Mouse (Mus musculus) adrenal gland, postnatal 14 days (tissue): ENCODE data around the gene Lrpprc. TPM values are rescaled to one million over a fixed set of nuclear protein-coding genes. Genes with fewer than 3 reads are reported as not detected.

Experiments used
- DNase-seq: peaks from one replicate; pipeline ENCODE4 v3.0.0; 2021; ENCODE audit warnings: mixed read lengths
- total RNA-seq: library from RNA; stranded (reverse); gene quantifications from 2 replicates; pipeline ENCODE4 v1.2.3, GENCODE M21; 2021

Lrpprc gene
- total RNA-seq, 1 experiment from 2014 or later = 84.6 TPM

- no peak for DNase-seq
These were observed 31.6 kb downstream of the Lrpprc start for GRCm38 (mm10) chr17:84758971-84759370.

- DNase-seq = no peak
These were observed 32.2 kb downstream of the Lrpprc start for GRCm38 (mm10) chr17:84758374-84758773.

DNA sequence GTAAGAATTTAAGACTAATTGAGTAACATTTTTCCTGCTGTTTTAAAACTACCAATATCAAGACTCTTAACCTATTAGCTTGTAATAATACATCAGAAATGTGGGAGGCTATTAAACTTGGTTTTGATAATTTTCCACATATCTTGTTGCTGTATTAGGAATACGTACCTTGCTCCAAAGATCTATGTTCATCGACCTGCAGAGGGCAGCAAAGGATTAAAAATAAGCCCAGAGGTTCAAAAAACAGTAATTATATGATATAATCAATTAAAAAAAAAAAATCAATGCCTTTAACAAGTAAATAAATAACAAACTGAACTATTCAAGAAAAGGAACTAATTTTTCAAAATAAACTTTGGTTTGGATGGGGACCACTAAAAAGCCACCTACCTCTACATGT, 34.5 kb downstream of the Lrpprc start:
- DNase-seq = peak; percentile 20

- no peak for DNase-seq
These were observed 37.1 kb downstream of the Lrpprc start for GRCm38 (mm10) chr17:84753489-84753888.

GRCm38 (mm10) chr17:84752286-84752685, 38.3 kb downstream of the Lrpprc start:
- DNase-seq = no peak

DNA sequence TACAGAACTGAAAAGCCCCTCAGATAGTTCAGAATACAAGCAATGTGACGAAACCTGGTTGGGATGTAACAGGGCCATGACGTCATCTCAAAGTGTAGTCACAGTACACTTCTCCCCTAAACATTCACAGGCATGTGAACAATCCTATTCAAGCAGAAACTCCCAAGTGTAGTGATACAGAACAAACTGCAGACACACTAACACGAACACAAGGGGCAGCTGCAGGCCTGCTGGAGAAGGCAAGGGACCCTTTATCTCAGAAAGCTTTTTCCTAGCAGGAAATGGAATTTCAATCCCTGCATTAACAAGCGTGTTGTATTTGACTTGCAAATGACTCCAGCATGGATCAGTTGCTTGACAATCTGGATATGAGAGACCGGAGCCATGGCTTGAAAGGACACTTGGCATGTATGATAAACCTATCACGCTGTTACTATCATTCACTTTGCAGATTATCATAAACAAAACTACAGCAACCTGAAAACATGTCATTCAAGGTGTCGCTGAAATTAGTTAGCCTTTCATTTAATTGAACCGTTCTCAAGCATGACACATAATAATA, 38.9 kb downstream of the Lrpprc start:
- no peak for DNase-seq

GRCm38 (mm10) chr17:84750130-84750529, 40.5 kb downstream of the Lrpprc start:
- DNase-seq = no peak

GRCm38 (mm10) chr17:84749297-84749696, 41.3 kb downstream of the Lrpprc start:
- no peak for DNase-seq

DNA sequence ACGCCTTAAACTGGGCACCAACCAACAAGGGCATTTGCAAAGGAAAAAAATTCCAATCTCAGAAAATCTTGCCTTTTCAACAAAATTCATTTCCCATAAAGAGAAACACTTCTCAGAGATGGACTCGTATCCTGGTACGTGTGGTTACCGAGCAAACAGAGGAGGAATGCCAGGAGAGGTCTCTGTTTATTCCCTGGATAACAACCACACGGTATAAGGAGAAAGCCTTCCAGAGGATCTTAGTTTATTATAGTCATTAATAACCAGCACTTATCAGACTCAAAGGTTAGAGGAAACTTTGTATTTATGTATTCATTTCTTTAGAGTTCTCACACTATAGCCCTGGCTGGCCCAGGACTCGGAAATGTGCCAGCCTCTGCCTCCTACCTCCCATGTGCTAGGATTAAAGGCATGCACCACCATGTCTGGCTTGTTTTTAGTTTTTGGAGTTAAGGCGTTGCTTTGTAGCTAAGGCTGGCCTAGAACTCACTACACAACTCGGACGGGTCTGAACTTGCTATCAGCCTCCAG, 42.4 kb downstream of the Lrpprc start:
- no peak for DNase-seq

- no peak for DNase-seq
These were observed 43.4 kb downstream of the Lrpprc start for GRCm38 (mm10) chr17:84747212-84747611.

DNA sequence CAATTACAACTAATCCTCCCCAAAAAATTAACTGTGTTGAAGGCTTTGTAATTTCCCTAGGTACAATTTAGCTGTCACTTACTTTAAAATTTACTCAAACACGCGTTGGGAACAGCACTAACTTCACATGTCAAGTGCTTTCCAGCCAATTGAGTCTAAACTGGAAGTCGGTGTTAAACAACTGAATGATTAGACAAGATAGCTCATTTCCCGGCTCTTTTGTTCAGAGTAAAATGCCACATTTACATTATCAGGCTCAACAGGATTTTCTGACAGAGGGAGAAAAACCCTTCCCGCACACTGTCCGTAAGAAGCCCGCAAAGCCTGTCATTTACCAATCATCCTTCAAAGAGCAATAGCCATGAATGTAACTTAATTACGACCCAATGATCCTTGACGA, 45.6 kb downstream of the Lrpprc start:
- no peak for DNase-seq

GRCm38 (mm10) chr17:84744256-84744655, 46.3 kb downstream of the Lrpprc start:
- no peak for DNase-seq

DNA sequence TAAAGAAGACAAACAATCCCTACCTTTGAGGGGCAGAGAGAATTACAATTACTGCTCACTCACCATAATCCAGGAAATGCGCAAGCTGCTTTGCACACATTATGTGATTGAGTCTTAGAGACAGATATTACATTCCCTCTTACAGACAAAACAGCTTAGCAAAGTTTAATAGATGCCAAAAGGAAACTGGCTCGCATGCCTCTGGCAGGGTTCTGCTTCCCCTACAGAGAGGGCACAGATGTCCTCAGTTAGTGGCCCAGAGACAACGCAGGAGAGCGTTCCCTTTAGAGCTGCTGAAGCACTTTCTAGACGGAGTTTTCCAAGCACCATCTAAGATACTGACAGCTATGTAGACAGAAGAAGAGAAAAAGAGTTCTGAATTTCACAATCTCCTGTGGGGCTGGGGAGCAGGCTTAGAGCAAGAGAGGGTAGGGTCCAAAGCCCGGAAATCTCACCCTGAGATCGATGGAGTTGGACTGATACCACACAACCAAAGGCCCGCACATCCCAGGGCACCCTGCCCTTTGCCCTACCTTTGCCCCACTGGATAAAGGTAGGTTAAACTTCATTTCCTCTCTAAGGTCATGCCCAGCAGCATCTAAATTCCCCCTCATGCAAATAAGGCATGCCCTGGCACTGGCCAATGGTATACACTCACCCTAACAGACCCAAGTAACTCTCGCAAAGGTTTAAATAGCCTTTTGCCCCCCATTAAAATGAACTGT, 52.4 kb downstream of the Lrpprc start:
- DNase-seq = no peak

- no peak for DNase-seq
These were observed 53.9 kb downstream of the Lrpprc start for GRCm38 (mm10) chr17:84736719-84737118.

DNA sequence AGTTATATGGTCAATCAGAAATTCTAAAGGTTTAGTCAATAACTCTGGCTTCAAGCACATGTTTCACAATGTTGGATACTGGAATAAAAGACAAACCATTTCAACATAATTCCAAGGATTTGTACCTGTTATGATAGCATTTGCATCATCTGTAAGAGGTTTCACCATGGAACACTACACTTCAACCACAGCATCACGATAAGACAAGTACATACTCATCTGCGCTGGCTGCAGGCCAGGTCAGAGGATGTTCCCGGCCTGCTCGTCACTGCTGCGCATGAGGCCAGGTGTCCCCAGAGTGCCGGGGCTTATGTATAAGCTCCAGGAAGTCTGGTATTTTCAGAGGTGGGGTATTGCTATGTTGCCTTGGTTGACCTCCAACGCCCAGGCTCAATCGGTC, 58.0 kb downstream of the Lrpprc start:
- no peak for DNase-seq

DNA sequence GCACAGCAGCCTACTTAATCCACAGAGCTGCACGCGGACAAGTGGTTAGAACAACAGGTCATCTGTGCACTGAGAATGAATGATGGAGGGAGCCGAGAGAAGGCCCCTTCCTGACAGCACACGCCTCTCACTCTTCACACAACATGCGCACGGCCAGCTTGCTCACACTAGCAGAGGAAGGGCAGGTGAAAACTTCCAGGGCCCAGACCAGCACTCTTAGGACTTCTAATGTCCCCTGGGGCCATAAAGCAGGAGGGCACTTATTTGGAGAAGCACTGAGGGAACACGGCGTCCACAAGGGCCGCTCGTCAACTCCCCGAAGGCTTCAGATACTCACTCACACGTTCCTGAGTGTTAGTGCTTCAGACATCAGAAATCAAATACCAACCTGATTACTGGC, 59.2 kb downstream of the Lrpprc start:
- no peak for DNase-seq

DNA sequence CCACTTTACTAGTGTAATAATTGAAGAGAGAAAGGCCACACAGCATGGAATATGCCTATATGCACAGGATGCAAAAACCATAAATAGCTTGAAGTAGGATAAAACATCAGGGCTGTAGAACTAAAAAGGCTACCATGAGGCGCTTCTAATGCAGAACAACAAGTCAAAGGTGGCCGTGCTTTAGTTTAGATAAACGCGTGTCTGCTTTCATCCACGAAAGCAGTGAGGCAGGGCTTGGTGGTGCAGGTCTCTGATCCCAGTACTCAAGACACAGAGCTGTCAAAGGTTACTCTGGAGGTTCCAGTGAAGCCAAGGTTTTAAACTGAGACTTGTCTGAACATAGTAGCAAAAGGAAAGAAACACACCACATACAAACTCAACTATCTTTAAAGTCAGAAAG, 61.4 kb downstream of the Lrpprc start:
- no peak for DNase-seq

DNA sequence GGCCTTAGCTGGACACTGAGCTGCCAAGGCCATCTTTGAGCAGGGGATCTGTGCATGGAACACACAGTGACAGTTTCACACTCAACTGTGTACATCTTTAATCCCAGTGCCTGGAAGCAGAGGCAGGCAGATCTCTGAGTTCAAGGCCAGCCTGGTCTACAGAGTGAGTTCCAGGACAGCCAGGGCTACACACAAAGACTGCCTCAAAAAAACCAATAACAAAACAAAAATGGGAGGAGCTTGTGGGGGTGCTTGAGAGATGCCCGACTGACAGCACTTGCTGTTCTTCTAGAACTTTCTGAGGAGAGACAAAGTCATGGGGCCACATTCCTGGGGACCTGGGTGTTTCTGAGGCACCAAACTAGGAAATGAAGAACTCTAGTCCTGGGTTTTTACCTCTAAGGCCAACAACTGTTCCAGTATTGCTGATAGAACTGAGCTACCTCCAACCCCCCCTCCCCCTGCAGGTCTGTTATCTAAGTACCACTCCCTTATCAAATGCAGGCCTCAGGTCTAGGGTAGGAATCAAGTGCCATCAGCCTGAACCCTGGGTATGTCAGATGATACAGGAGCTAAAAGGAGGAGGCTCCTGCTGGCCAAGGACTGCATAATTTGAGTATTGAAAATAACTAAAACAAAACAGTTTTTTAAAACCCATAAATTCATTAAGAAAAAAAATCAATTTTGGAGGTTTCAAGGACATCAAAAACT, 62.2 kb downstream of the Lrpprc start:
- no peak for DNase-seq

GRCm38 (mm10) chr17:84725163-84725562, 65.4 kb downstream of the Lrpprc start:
- no peak for DNase-seq

- no peak for DNase-seq
These were observed 66.6 kb downstream of the Lrpprc start for GRCm38 (mm10) chr17:84724028-84724427.

GRCm38 (mm10) chr17:84719105-84719504, 71.5 kb downstream of the Lrpprc start:
- DNase-seq = no peak

- DNase-seq = no peak
These were observed 73.2 kb downstream of the Lrpprc start for GRCm38 (mm10) chr17:84717416-84717815.

GRCm38 (mm10) chr17:84716252-84716872, 74.2 kb downstream of the Lrpprc start:
- DNase-seq = no peak
